Mouse (Mus musculus) megakaryocyte, embryonic 14.5 days (primary cell): ENCODE measurements around the gene Ffar2.

Experiments
- FLI1 ChIP-seq: IDR thresholded peaks from 2 replicates; pipeline ENCODE4 v1.6.1; 2012; ENCODE audit warnings: low read length, inconsistent platforms, mixed read lengths
- GATA1 ChIP-seq: IDR thresholded peaks from 3 replicates; pipeline ENCODE4 v1.6.1; 2012; ENCODE audit warnings: mixed read lengths, low read length, inconsistent platforms, borderline replicate concordance

GRCm38 (mm10) chr7:30812291-30812807, 11.2 kb downstream of the Ffar2 start:
- TF ChIP-seq GATA1 (0 out of 3 replicates have a peak, but pooled peaks have one; percentile 33), FLI1 (no peak)
